Mouse (Mus musculus): Measurements from ENCODE around the gene Fcgr4.

DNA sequence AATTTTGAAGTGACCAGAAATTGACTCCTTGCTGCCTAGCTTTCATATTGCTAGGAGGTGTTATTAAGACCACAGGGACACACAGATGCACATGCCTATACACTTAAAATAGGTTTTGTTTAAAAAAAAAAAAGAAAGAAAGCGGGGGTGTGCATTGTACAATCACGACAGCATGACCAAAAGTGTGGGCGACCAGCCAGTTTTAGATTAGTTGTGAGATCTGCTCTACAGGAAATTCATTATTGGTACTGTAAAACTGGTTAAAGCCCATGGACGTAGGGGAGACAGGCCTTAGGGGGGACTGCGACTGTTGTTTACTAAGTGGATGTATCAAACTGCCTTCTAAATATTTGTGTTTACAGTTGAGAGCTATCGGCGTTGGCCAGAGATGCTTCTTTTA lies 21.2 kb downstream of the Fcgr4 start:
- TF ChIP-seq CTCF (IDR thresholded peaks at IDR 0.05; ENCODE audit: low read depth) (no peak), EP300 (optimal IDR thresholded peaks at IDR 0.05) (no peak)
